Mouse (Mus musculus) forebrain, embryonic 10.5 days (tissue): ENCODE data around the gene Slc35b2. TPM values are rescaled to one million over a fixed set of nuclear protein-coding genes. Genes with fewer than 3 reads are reported as not detected.

ENCODE experiments used
- DNase-seq: peaks from one replicate; pipeline ENCODE4 v3.0.0-alpha.2; 2017; ENCODE audit warnings: low spot score; ENCODE audit errors: extremely low spot score
- H3K27ac ChIP-seq: fragments of 300-500 bp; sonication (generic); 2 replicates; pipeline ENCODE4 v1.5.1; 2016; ENCODE audit warnings: mild to moderate bottlenecking
- H3K27me3 ChIP-seq: fragments of 300-500 bp; sonication (generic); 2 replicates; pipeline ENCODE4 v1.6.1; 2016; ENCODE audit warnings: mild to moderate bottlenecking; ENCODE audit not compliant: poor library complexity, severe bottlenecking
- H3K36me3 ChIP-seq: fragments of 300-500 bp; sonication (generic); replicated peaks from 2 replicates; pipeline ENCODE4 v1.6.1; 2016; ENCODE audit warnings: mild to moderate bottlenecking, moderate library complexity
- H3K4me1 ChIP-seq: fragments of 300-500 bp; sonication (generic); 2 replicates; pipeline ENCODE4 v1.6.1; 2016
- H3K4me3 ChIP-seq: fragments of 300-500 bp; sonication (generic); 2 replicates; pipeline ENCODE4 v1.5.1; 2016; ENCODE audit warnings: mild to moderate bottlenecking, moderate library complexity
- H3K9me3 ChIP-seq: fragments of 300-500 bp; sonication (generic); 2 replicates; pipeline ENCODE4 v1.6.1; 2016; ENCODE audit warnings: mild to moderate bottlenecking, moderate library complexity
- WGBS: fragments of 180-500 bp; shearing (Covaris S2); methylation state at CpG from one replicate; pipeline ENCODE4 v1.1.7; 2016; 5-methylcytosine and 5-hydroxymethylcytosine counted together
- polyA plus RNA-seq: library from polyadenylated mRNA; unstranded; fragments of >200 nt; fragmentation: Nextera tagmentation; extraction: Ambion mirVana; gene quantifications from 2 replicates; pipeline ENCODE4 v1.2.1, GENCODE M21; 2016

The Slc35b2 gene
- polyA plus RNA-seq, 1 experiment from 2014 or later, result 117 TPM

- peak within 1 kb of the TSS; percentile 83 for H3K4me3 ChIP-seq
- H3K9me3 ChIP-seq, result no peaks in the 10 kb centered on the region
- peaks cover 43% of the 10 kb centered on the region for H3K36me3 ChIP-seq
- WGBS, result under 1% methylated on average over 41 of the region's 41 CpGs
- H3K27ac ChIP-seq, result peak within 1 kb of the TSS; percentile 99
- H3K27me3 ChIP-seq, result no peaks in the 10 kb centered on the region
- DNase-seq, result peak; percentile 99
- peaks cover 56% of the 10 kb centered on the region for H3K4me1 ChIP-seq
Observed at GRCm38 (mm10) chr17:45573087-45573779, 9.6 kb downstream of the Slc35b2 start, which contains the start of gene Hsp90ab1. Hsp90ab1 (minus strand) TSS chr17:45573271.

GRCm38 (mm10) chr17:45573780-45574123 is 10.1 kb downstream of the Slc35b2 start:
- H3K4me3 ChIP-seq, result peak overlapping the region; percentile 83
- peaks cover 52% of the 10 kb centered on the region for H3K4me1 ChIP-seq
- DNase-seq, result peak; percentile 94
- 0% methylated on average over 18 of the region's 18 CpGs for WGBS
- no peaks in the 10 kb centered on the region for H3K9me3 ChIP-seq
- H3K27ac ChIP-seq, result peak overlapping the region; percentile 99
- no peaks in the 10 kb centered on the region for H3K27me3 ChIP-seq
- peaks cover 38% of the 10 kb centered on the region for H3K36me3 ChIP-seq

GRCm38 (mm10) chr17:45574129-45574761 is 10.6 kb downstream of the Slc35b2 start:
- DNase-seq, result peak; percentile 65
- WGBS, result 4% methylated on average over 17 of the region's 17 CpGs
- H3K9me3 ChIP-seq, result no peaks in the 10 kb centered on the region
- peak overlapping the region; percentile 99 for H3K27ac ChIP-seq
- peaks cover 48% of the 10 kb centered on the region for H3K4me1 ChIP-seq
- no peaks in the 10 kb centered on the region for H3K27me3 ChIP-seq
- peaks cover 33% of the 10 kb centered on the region for H3K36me3 ChIP-seq
- peak overlapping the region; percentile 83 for H3K4me3 ChIP-seq

- Histone ChIP-seq H3K27me3 (no peaks in the 10 kb centered on the region), H3K27ac (peak overlapping the region; percentile 99), H3K36me3 (peaks cover 22% of the 10 kb centered on the region), H3K4me3 (peak overlapping the region; percentile 83), H3K4me1 (peaks cover 37% of the 10 kb centered on the region), H3K9me3 (no peaks in the 10 kb centered on the region)
- 87% methylated on average over 8 of the region's 8 CpGs for WGBS
- DNase-seq, result no peak
Observed at GRCm38 (mm10) chr17:45575123-45575897, 11.6 kb downstream of the Slc35b2 start.

- Histone ChIP-seq H3K27ac (no peak overlapping the region), H3K27me3 (no peaks in the 10 kb centered on the region), H3K4me3 (no peak overlapping the region), H3K4me1 (peaks cover 30% of the 10 kb centered on the region), H3K9me3 (no peaks in the 10 kb centered on the region), H3K36me3 (no peaks in the 10 kb centered on the region)
- WGBS, result 69% methylated on average over 5 of the region's 5 CpGs
- DNase-seq, result no peak
Observed at GRCm38 (mm10) chr17:45578242-45578641, 14.6 kb downstream of the Slc35b2 start.

GRCm38 (mm10) chr17:45578843-45579242 is 15.2 kb downstream of the Slc35b2 start:
- Histone ChIP-seq H3K27ac (no peak overlapping the region), H3K9me3 (no peaks in the 10 kb centered on the region), H3K4me1 (peaks cover 26% of the 10 kb centered on the region), H3K36me3 (no peaks in the 10 kb centered on the region), H3K4me3 (no peak overlapping the region), H3K27me3 (no peaks in the 10 kb centered on the region)
- WGBS, result 76% methylated on average over 7 of the region's 7 CpGs
- no peak for DNase-seq

GRCm38 (mm10) chr17:45579554-45579953 is 15.9 kb downstream of the Slc35b2 start:
- no peak for DNase-seq
- WGBS, result 92% methylated on average over 4 of the region's 4 CpGs
- H3K36me3 ChIP-seq, result no peaks in the 10 kb centered on the region
- no peak overlapping the region for H3K27ac ChIP-seq
- H3K27me3 ChIP-seq, result no peaks in the 10 kb centered on the region
- no peak overlapping the region for H3K4me3 ChIP-seq
- no peaks in the 10 kb centered on the region for H3K9me3 ChIP-seq
- H3K4me1 ChIP-seq, result peaks cover 26% of the 10 kb centered on the region

- no peak overlapping the region for H3K4me3 ChIP-seq
- 51% methylated on average over 12 of the region's 12 CpGs for WGBS
- H3K27me3 ChIP-seq, result no peaks in the 10 kb centered on the region
- DNase-seq, result no peak
- peaks cover 2% of the 10 kb centered on the region for H3K36me3 ChIP-seq
- no peaks in the 10 kb centered on the region for H3K9me3 ChIP-seq
- H3K27ac ChIP-seq, result no peak overlapping the region
- peaks cover 32% of the 10 kb centered on the region for H3K4me1 ChIP-seq
Observed at GRCm38 (mm10) chr17:45580958-45581477, 17.3 kb downstream of the Slc35b2 start.

- 22% methylated on average over 2 of the region's 2 CpGs for WGBS
Observed at GRCm38 (mm10) chr17:45581567-45581983, 17.9 kb downstream of the Slc35b2 start.

GRCm38 (mm10) chr17:45582188-45582587 is 18.5 kb downstream of the Slc35b2 start:
- Histone ChIP-seq H3K27ac (no peak overlapping the region), H3K9me3 (peaks cover 11% of the 10 kb centered on the region; the same call in 1 of the 2 replicates), H3K4me1 (peaks cover 37% of the 10 kb centered on the region), H3K27me3 (no peaks in the 10 kb centered on the region), H3K36me3 (peaks cover 13% of the 10 kb centered on the region), H3K4me3 (no peak overlapping the region)
- no peak for DNase-seq
- WGBS, result 94% methylated on average over 6 of the region's 6 CpGs

More at GRCm38 (mm10) chr17:45581567-45581983, 17.9 kb downstream of the Slc35b2 start:
- Histone ChIP-seq H3K4me3 (no peak overlapping the region; the same call in 1 of the 2 replicates), H3K27me3 (no peaks in the 10 kb centered on the region), H3K4me1 (peaks cover 37% of the 10 kb centered on the region), H3K27ac (no peak overlapping the region), H3K9me3 (peaks cover 5% of the 10 kb centered on the region; the same call in 1 of the 2 replicates), H3K36me3 (peaks cover 7% of the 10 kb centered on the region)
- peak; percentile 72 for DNase-seq

- H3K4me3 ChIP-seq, result no peak overlapping the region
- WGBS, result 77% methylated on average over 6 of the region's 6 CpGs
- H3K9me3 ChIP-seq, result peaks cover 11% of the 10 kb centered on the region; the same call in 1 of the 2 replicates
- no peak overlapping the region for H3K27ac ChIP-seq
- DNase-seq, result no peak
- peaks cover 37% of the 10 kb centered on the region for H3K4me1 ChIP-seq
- no peaks in the 10 kb centered on the region for H3K27me3 ChIP-seq
- H3K36me3 ChIP-seq, result peaks cover 18% of the 10 kb centered on the region
Observed at GRCm38 (mm10) chr17:45582715-45583355, 19.2 kb downstream of the Slc35b2 start.
